Mouse (Mus musculus) lung, adult 2 months (tissue): ENCODE measurements around the gene Cenpn. TPM values are rescaled to one million over a fixed set of nuclear protein-coding genes. Genes with fewer than 3 reads are reported as not detected.

ENCODE experiments used
- DNase-seq: peaks from one replicate; pipeline ENCODE4 v3.0.0; 2022
- H3K4me1 ChIP-seq: fragments of 200-500 bp; 2 replicates; pipeline ENCODE4 v1.6.1; 2011; ENCODE audit warnings: low read length; ENCODE audit not compliant: control insufficient read depth, insufficient read depth
- H3K4me3 ChIP-seq: fragments of 200-500 bp; replicated peaks from 2 replicates; pipeline ENCODE3; 2011; ENCODE audit warnings: low read depth, mild to moderate bottlenecking, control low read depth, low read length; ENCODE audit errors: extremely low read depth
- CTCF ChIP-seq: fragments of 200-500 bp; IDR thresholded peaks from 2 replicates; pipeline ENCODE4 v1.5.1; 2011; ENCODE audit warnings: mild to moderate bottlenecking, low read length, control low read depth; ENCODE audit not compliant: insufficient read depth
- POLR2A ChIP-seq: fragments of 200-500 bp; IDR thresholded peaks from 2 replicates; pipeline ENCODE4 v1.6.1; 2011; ENCODE audit warnings: low read depth, mild to moderate bottlenecking, control low read depth, low read length, borderline replicate concordance; ENCODE audit errors: extremely low read depth
- WGBS: fragments of 180-500 bp; shearing (Covaris S2); methylation state at CpG from one replicate; pipeline ENCODE4 v1.1.7; 2018; 5-methylcytosine and 5-hydroxymethylcytosine counted together
- polyA plus RNA-seq: library from polyadenylated mRNA; depleted of rRNA; stranded (reverse); fragments of >200 nt; gene quantifications from 2 replicates; pipeline ENCODE4 v1.2.3, GENCODE M21; 2012; rRNA removed

Gene Cenpn
- polyA plus RNA-seq, 1 experiment = 1.2 TPM

GRCm38 (mm10) chr8:116980117-116980516, 58.6 kb downstream of the Cenpn start:
- Histone ChIP-seq H3K4me3 (no peak overlapping the region), H3K4me1 (no peaks in the 10 kb centered on the region)
- WGBS = 11% methylated on average over 4 of the region's 4 CpGs
- peak; percentile 26 for DNase-seq
- TF ChIP-seq POLR2A (no peak), CTCF (peak; percentile 14; the same call in 1 of the 2 replicates)

GRCm38 (mm10) chr8:116989842-116990241, 68.3 kb downstream of the Cenpn start:
- Histone ChIP-seq H3K4me3 (no peak overlapping the region), H3K4me1 (peaks cover 5% of the 10 kb centered on the region)
- no peak for DNase-seq
- no peak for TF ChIP-seq POLR2A
- TF ChIP-seq CTCF = no peak
- whole genome bisulfite sequencing = 98% methylated on average over 3 of the region's 3 CpGs

Other genes starting within 250 kb of the Cenpn start
- 3.2 and 3.3 TPM in 2 replicates for gene Cdyl2, start 188.7 kb upstream of the Cenpn start, polyA plus RNA-seq
- gene Cmc2, start 275 bp upstream of the Cenpn start, polyA plus RNA-seq = 4.8 and 8.1 TPM in 2 replicates
- 13.9 and 15.9 TPM in 2 replicates for gene Atmin, start 21.7 kb downstream of the Cenpn start, polyA plus RNA-seq
- gene 1700030J22Rik, start 57.2 kb downstream of the Cenpn start, polyA plus RNA-seq = 1.2 and 1.5 TPM in 2 replicates
- gene Gcsh, start 71.8 kb downstream of the Cenpn start, polyA plus RNA-seq = 10.2 and 14.7 TPM in 2 replicates
- 0.06 and 0.12 TPM in 2 replicates for gene Pkd1l2, start 160.7 kb downstream of the Cenpn start, polyA plus RNA-seq
- 0.34 TPM in 1 of 2 replicates, not detected in the other for gene Bco1, start 174.1 kb downstream of the Cenpn start, polyA plus RNA-seq
- 5.6 and 8.6 TPM in 2 replicates for gene Gan, start 236.4 kb downstream of the Cenpn start, polyA plus RNA-seq